Mouse (Mus musculus): Measurements from ENCODE around the gene Sh3kbp1. TPM values are rescaled to one million over a fixed set of nuclear protein-coding genes. Genes with fewer than 3 reads are reported as not detected.

Gene Sh3kbp1
- polyA plus RNA-seq, 1 experiment from 2014 or later = 42.5 TPM

DNA sequence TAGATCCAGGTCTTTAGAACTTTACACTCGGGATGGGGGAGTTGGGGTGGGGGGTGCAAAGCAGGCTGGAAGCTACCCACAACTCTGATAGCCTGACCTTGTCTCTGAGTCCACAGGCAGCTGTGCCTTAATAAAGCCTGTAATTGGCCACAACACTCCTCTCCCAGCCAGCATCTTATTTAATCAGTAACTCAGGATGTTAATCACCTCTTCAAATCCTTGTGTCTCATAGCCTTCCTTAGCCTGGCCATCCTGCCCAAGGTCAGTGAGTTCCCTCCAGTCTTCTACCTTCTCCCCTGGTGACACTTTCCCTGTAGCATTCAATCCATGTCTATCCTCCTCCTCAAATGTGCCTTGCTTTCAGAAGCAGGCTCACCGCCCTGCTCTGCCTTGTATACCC, 342.0 kb downstream of the Sh3kbp1 start:
- no peak for ATAC-seq (ENCODE audit: insufficient read depth)
- H3K4me1 ChIP-seq (ENCODE audit: insufficient read depth) = no peaks in the 10 kb centered on the region
- H3K9me3 ChIP-seq (ENCODE audit: low read depth, low read length) = no peaks in the 10 kb centered on the region
- no peak overlapping the region for H3K9ac ChIP-seq
- 85% methylated on average over 2 of the region's 2 CpGs for WGBS
- no peak overlapping the region for H3K4me3 ChIP-seq (ENCODE audit: low read depth, low read length)
- no peaks in the 10 kb centered on the region for H3K36me3 ChIP-seq (ENCODE audit: insufficient read depth)
- no peak overlapping the region for H3K4me2 ChIP-seq
- no peaks in the 10 kb centered on the region for H3K27me3 ChIP-seq (ENCODE audit: insufficient read depth, low read length)
- DNase-seq = no peak
- no peak for TF ChIP-seq CTCF (IDR thresholded peaks at IDR 0.05; ENCODE audit: low read depth)
- no peak overlapping the region for H3K27ac ChIP-seq (ENCODE audit: low read depth)

DNA sequence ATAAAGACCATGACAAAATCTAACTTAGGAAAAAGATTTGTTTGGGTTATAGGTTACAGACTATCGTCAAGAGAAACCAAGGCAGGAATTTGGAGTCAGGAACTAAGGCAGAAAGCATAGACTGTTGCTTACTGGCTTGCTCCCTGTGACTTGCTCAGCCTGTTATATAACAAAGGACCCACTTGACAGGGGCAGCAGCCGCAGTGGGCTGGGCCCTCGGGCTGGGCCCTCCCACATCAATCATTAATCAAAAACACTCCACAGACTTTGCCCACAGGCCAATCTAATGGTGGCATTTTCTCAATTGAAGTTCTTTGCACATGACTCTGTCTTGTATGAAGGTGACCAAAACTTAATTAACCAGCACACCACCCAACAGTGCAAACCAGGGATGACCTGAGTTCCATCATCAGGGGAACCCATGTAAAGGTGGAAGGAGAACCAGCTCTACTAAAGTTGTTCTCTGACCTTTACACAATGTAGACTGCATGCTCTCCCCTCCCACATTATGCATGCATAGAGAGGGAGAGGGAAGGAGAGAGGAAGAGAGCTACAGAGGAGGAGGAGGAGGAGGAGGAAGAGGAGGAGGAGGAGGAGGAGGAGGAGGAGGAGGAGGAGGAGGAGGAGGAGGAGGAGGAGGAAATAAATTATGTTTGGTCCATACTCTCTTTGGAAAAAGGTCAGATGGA, 344.2 kb downstream of the Sh3kbp1 start:
- Histone ChIP-seq H3K36me3 (ENCODE audit: insufficient read depth) (no peaks in the 10 kb centered on the region), H3K4me3 (ENCODE audit: low read depth, low read length) (no peak overlapping the region), H3K4me1 (ENCODE audit: insufficient read depth) (no peaks in the 10 kb centered on the region), H3K9me3 (ENCODE audit: low read depth, low read length) (no peaks in the 10 kb centered on the region), H3K27me3 (ENCODE audit: insufficient read depth, low read length) (no peaks in the 10 kb centered on the region), H3K4me2 (no peak overlapping the region), H3K9ac (no peak overlapping the region), H3K27ac (ENCODE audit: low read depth) (no peak overlapping the region)
- DNase-seq (no peak), ATAC-seq (ENCODE audit: insufficient read depth) (no peak; the same call in 1 of the 2 replicates)
- TF ChIP-seq CTCF (IDR thresholded peaks at IDR 0.05; ENCODE audit: low read depth) = no peak
- WGBS = 41% methylated on average over 3 of the region's 3 CpGs

DNA sequence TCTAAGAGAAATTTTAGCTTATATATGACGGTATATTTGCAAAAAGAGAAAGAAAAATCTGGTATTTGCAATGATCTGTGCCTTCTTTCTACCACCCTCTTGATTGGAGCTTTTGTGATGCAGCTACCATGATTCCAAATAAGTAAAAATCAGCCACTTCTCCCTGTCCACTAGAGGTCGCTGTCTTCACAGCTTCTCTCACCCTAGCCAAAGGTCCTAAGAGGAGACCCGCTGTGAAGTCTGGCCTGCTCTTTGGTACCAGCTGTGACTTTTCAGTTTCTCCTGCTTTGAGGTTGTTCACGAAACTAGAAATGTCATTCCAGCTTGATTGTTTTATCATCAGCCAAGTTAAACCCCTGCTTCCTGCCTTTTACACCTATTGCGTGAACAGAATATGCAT, 346.7 kb downstream of the Sh3kbp1 start:
- 17% methylated on average over 5 of the region's 5 CpGs for WGBS
- no peak overlapping the region for H3K27ac ChIP-seq (ENCODE audit: low read depth)
- no peak overlapping the region for H3K4me2 ChIP-seq
- TF ChIP-seq CTCF (IDR thresholded peaks at IDR 0.05; ENCODE audit: low read depth) = peak; percentile 76
- no peaks in the 10 kb centered on the region for H3K27me3 ChIP-seq (ENCODE audit: insufficient read depth, low read length)
- no peaks in the 10 kb centered on the region for H3K36me3 ChIP-seq (ENCODE audit: insufficient read depth)
- no peaks in the 10 kb centered on the region for H3K4me1 ChIP-seq (ENCODE audit: insufficient read depth)
- DNase-seq (peak; percentile 83), ATAC-seq (ENCODE audit: insufficient read depth) (peak; percentile 75; the same call in 1 of the 2 replicates)
- no peak overlapping the region for H3K4me3 ChIP-seq (ENCODE audit: low read depth, low read length)
- H3K9ac ChIP-seq = no peak overlapping the region
- H3K9me3 ChIP-seq (ENCODE audit: low read depth, low read length) = no peaks in the 10 kb centered on the region

DNA sequence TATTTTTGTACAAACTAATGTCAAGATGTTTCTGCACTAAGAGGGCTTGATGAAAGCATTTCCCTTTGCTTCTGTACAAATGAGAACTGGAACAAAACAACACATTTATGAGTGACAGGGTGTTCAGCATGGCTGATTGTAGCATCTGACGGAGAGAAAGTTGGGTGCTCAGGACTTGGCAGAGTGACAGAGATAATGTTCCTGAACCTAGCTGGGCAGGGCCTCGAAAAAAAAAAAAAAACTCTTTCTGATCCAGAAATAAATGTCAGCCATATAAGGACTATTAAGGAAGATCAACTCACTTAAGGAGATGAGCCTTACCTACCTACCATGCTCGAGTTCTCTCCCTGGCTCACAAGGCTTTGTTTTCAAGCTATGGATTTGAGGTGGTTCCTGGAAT, 349.2 kb downstream of the Sh3kbp1 start:
- H3K27ac ChIP-seq (ENCODE audit: low read depth) = no peak overlapping the region
- no peaks in the 10 kb centered on the region for H3K9me3 ChIP-seq (ENCODE audit: low read depth, low read length)
- H3K4me3 ChIP-seq (ENCODE audit: low read depth, low read length) = no peak overlapping the region
- H3K4me1 ChIP-seq (ENCODE audit: insufficient read depth) = no peaks in the 10 kb centered on the region
- DNase-seq (no peak), ATAC-seq (ENCODE audit: insufficient read depth) (no peak)
- TF ChIP-seq CTCF (IDR thresholded peaks at IDR 0.05; ENCODE audit: low read depth) = no peak
- H3K9ac ChIP-seq = no peak overlapping the region
- no peaks in the 10 kb centered on the region for H3K36me3 ChIP-seq (ENCODE audit: insufficient read depth)
- WGBS = 52% methylated on average over 3 of the region's 3 CpGs
- H3K4me2 ChIP-seq = no peak overlapping the region
- no peaks in the 10 kb centered on the region for H3K27me3 ChIP-seq (ENCODE audit: insufficient read depth, low read length)

DNA sequence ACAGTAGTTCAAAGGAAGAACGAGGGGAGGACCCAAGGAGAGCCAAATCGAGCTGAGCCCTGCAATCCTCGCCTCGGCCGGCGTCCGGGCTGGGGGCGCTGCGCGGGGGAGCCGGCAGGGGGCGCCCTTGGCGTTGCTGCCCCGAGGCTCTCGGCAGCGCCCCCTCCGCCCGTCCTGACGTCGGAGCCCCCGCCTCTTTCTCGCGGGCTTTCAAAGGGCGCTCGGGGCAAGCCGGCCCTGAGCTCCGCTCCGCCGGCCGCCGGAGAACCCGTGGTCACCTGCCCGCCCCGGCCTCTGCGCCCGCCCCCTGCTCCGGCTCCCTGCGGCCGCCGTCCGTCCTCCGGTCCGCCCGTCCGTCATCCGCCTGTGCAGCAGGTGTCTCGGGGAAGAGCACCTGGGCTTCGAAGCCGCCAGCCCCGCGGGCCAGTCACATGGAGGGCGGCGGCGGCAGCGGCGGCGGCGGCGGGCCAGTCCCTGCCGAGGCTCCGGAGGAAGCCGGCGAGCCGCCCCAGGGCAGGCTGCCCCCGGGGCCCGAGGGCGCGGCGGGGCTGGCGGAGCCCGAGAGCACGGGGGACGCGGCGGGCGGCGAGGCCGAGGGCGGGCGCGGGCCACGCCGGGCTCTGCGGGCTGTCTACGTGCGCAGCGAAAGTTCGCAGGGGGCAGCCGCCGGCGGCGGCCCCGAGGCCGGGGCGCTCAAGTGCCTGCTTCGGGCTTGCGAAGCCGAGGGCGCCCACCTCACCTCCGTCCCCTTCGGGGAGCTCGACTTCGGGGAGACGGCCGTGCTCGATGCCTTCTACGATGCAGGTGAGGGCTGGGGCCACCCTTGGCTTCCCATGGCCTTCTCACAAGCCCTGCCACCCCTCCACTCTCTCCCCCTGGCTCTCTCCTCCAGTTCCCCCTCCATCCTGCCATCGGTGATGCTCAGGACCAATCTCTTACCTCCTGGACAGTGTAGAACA, 361.2 kb downstream of the Sh3kbp1 start, which contains the start of gene Map3k15:
Gene Map3k15 (plus strand): TSS at position 432 of the 959 bp plus-strand sequence.
- H3K27ac ChIP-seq (ENCODE audit: low read depth) = no peak within 1 kb of the TSS
- TF ChIP-seq CTCF (IDR thresholded peaks at IDR 0.05; ENCODE audit: low read depth) = peak; percentile 51
- H3K4me2 ChIP-seq = peak within 1 kb of the TSS; percentile 69
- peak within 1 kb of the TSS; percentile 34 for H3K9ac ChIP-seq
- no peaks in the 10 kb centered on the region for H3K9me3 ChIP-seq (ENCODE audit: low read depth, low read length)
- ATAC-seq (ENCODE audit: insufficient read depth) (peak; percentile 84), DNase-seq (peak; percentile 55)
- H3K36me3 ChIP-seq (ENCODE audit: insufficient read depth) = no peaks in the 10 kb centered on the region
- 30% methylated on average over 31 of the region's 108 CpGs for WGBS
- no peaks in the 10 kb centered on the region for H3K4me1 ChIP-seq (ENCODE audit: insufficient read depth)
- peaks cover 3% of the 10 kb centered on the region; the same call in 1 of the 2 replicates for H3K27me3 ChIP-seq (ENCODE audit: insufficient read depth, low read length)
- H3K4me3 ChIP-seq (ENCODE audit: low read depth, low read length) = peak within 1 kb of the TSS; percentile 40

DNA sequence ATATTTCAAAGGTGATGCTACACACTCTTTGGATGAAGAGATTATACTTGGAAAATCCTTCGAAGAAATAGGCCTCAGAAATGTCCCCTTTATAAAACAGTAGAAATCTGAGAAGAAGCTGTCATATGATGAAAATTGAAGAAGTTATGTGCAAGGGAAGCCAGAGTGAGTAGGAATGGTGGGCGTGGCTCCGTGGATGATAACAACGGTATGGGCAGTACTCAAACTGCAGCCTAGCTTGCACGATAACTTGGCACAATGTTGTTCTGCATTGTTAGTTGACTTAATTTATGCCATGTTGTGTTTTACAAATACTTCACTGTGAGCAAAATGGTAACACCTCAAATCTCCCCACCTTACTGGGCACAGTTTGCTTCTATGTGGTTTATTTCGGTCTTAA, 368.7 kb downstream of the Sh3kbp1 start:
- Histone ChIP-seq H3K36me3 (ENCODE audit: insufficient read depth) (no peaks in the 10 kb centered on the region), H3K4me2 (no peak overlapping the region), H3K9ac (no peak overlapping the region), H3K9me3 (ENCODE audit: low read depth, low read length) (no peaks in the 10 kb centered on the region), H3K27ac (ENCODE audit: low read depth) (no peak overlapping the region), H3K27me3 (ENCODE audit: insufficient read depth, low read length) (no peaks in the 10 kb centered on the region), H3K4me1 (ENCODE audit: insufficient read depth) (no peaks in the 10 kb centered on the region), H3K4me3 (ENCODE audit: low read depth, low read length) (no peak overlapping the region)
- WGBS = 81% methylated on average over 6 of the region's 6 CpGs
- TF ChIP-seq CTCF (IDR thresholded peaks at IDR 0.05; ENCODE audit: low read depth) = no peak
- DNase-seq = no peak
- no peak for ATAC-seq (ENCODE audit: insufficient read depth)

Other genes with a start within 250 kb of the Sh3kbp1 start
- gene Map7d2, start 212.7 kb upstream of the Sh3kbp1 start, polyA plus RNA-seq (2014; fragmentation: Nextera tagmentation; extraction: Ambion mirVana) = 1.5 and 1.8 TPM in 2 replicates
- gene Bclaf3, start 100.6 kb upstream of the Sh3kbp1 start, polyA plus RNA-seq (2014; fragmentation: Nextera tagmentation; extraction: Ambion mirVana) = 23.4 and 25.4 TPM in 2 replicates

Data from lung, embryonic 14.5 days (tissue).